Mouse (Mus musculus): ENCODE results near the gene Soga3.

- TF ChIP-seq POLR2A (IDR thresholded peaks at IDR 0.05; ENCODE audit: insufficient read depth, low read depth, low read length): peak; percentile 68
- TF ChIP-seq CTCF (IDR thresholded peaks at IDR 0.05; ENCODE audit: insufficient read depth, low read depth, low read length): no peak
Observed at GRCm38 (mm10) chr10:29146858-29147640, 3.4 kb downstream of the Soga3 start.
